Mouse (Mus musculus) right cerebral cortex, postnatal 4 days (tissue): ENCODE data around the gene Gnat2.

Source experiments
- DNase-seq: peaks from one replicate; pipeline ENCODE4 v3.0.0-alpha.2; 2022

Gnat2 gene

DNA sequence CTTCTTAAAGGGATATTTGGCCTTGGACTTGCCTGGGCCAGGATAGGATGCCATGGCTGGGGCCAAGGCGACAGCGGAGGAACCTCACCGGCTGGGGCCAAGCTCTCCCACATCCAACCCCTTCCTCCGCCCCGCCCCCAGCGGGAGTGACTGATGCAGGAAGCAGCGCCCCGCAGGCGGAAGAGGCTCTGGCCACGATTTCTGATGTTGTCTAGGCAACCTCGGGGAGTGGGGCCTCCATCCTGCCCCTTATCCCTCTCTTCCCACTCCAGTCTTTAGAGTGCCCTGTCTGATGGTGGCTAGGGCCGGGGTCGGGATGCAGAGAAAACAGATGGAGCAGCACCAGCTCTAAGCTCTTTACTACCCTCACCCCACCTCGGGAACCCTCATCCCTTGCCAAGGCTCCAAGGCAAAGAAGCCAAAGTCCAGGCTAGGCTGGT, 7.3 kb upstream of the Gnat2 start:
- DNase-seq: peak; percentile 93

DNA sequence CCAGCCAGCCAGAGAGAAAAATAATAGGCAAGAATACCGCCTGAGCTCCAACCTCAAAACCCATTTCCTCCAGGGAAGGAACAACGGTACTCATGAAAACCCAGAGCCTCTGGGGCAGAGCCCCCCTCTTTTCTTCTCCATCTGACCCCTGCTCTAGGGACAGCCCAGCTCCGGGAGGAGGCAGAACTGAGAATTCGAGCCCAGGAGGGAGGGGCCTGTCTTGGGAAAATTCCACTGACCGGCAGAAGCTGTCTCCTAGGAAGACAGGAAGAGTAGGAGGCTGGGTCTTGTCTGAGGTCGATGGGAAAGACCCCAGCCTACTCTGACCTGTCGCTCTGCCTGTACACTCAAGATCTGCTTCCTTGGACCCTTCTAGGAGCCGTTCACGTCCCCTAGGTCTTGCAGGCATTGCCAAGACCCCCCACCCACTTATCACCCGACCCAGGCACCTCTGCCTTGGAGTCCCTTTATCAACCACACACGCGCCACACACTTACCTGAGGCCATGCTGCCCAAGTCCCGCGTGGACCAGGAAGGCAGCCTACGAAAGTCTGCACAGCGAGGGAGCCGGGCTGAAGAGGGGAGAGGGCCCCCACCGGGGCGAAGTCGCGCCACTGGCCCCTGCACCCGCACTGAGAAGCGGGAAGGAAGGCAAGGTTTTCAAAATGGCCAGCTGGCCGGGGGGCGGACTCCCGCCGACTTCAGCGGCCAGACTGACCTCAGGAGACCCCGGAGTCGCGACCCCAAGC, 6.7 kb upstream of the Gnat2 start:
- DNase-seq: peak; percentile 33

DNA sequence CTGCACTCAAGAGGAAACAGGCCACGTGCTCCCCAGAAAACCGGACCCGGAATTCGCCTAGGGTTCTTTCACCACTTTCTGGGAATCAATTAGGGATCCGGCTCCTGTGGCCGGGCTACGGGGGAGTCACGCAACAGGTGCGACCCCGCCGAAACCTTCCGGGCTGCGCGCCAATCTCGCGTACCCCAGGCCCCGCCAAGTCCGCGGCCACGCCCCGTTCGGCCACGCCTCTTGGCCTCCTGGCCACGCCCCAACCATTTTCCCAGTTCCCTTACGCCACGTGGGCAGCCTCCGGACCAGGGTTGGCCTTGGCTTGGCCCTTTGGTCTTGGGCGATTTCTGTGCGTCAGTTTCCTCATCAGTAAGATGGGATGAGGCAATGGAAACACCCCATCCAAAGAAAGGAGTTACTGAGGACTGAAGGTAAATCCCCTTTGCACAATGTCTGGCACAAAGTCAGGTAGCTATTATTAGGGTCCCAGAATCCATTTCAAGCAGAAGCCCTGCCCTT, 6.1 kb upstream of the Gnat2 start, which contains the start of gene Ampd2:
Gene Ampd2 (minus strand): TSS at position 182 of the 510 bp plus-strand sequence.
- DNase-seq: peak; percentile 63

DNA sequence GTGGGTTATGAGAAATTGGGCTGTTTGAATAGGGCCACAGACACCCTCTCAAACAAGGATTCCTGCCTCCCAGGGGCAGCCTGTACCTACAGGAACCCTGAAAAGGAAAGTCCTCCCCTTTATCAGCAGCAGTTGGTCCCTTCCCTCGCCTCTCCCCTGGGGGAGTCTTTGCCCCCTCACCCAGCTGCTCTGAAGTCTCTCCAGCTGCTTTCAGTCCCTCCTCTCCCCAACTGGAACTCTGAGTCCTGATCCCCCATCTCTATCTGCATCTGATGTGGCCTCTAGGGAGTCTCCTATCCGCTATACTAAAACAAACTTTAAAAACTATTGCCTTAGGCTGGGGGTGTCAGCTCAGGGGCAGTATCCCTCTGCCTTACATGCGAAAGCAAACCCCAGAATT, 5.3 kb upstream of the Gnat2 start:
- no peak for DNase-seq

DNA sequence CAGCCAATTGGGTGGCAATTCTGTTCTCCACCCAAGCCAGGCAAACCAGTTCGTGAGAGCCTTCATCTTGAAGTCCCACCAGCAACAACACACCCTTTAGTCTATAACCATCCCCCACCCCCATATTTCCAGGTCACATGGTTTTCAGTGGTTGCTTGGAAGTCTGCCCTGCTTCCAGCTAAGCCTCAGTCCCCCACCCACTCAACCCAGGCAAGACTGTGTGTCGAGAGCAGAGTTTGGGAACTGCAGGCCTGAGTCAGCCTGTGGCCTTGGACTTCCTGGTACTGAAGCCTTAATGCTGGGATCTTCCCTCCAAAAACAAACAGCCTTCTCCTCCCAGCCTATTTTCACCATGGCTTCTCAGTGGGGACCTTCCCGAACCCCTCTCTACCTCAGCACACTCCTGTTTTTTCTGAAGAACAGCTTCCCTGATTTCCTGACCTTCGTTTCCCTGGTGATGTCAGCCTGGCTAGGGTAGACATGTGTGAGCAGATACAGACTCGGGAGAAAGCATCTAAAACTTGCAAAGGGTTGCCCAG, 3.7 kb upstream of the Gnat2 start:
- no peak for DNase-seq

DNA sequence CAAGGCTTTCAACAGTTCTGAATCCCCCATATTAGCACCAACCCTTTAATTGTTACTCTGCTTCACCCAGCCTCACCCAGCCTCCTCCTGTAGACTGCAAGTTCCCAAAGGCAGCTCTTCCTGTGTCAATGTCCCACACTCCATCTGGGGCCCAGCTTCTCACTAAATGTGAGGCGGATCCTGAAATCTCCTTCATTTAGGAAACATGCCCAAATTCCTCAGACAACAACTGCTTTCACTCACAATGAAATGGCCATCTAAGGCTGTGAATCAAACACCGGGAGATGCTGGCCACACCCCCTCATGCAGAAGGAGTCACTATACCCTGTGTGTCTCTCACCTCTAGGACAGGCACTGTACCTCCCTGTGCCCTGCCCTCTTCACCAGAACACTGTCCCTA, 2.7 kb upstream of the Gnat2 start:
- no peak for DNase-seq

DNA sequence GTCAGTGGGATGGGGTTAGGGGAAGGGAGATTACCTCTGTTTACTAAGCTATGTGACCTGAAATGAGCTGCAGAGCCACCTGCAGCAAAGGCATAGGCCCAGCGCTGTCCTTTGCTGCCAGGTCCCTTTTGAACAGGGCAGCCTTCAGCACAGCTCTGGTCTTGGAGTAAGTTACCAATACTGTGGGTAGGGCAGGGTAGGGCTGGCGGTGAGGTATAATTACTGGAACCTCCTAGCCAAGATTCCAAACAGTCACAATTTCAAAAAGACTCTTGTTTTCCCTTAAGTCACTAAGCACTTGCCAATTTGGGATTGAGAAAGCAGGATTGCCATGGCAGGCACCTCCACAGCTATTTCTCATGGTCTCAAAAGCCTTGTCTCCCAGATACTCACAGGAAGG, 2.0 kb upstream of the Gnat2 start:
- no peak for DNase-seq

DNA sequence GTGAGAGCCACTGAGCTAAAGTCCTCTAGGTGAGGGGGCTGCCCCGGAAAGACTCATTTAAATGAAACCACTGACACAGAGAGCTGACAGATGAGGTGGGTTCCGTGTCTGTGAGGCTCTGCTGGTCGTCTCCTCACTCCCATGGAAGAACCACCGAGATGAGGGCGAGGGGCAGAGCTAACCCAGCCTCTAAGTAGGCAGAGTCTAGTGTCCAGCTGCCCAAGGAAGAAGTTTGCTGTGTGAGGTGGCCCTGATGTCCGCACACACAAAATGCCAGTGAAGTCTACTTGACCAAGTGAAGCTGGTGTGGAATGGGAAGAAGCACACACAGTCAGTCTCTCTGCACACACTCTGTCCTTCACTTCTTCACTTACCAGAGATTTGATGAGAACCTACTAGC, 559 bp upstream of the Gnat2 start:
- no peak for DNase-seq

DNA sequence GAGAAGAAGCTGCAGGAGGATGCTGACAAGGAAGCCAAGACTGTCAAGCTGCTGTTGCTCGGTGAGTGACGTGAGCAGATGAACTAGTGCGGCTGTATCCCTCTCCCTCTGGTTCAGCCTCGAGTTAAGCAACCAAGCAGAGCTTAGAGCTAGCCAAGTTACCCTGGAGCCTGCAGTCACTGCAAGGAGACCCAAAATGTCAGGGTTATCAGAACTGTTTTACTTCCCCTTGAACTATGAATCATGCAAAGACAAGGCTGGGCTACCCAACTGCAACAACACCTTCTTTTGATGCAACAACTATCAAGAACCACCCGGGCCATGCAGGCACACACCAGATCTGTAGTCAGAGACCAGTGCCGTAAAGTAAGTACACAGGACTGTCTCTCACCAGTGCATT, 717 bp downstream of the Gnat2 start:
- no peak for DNase-seq

DNA sequence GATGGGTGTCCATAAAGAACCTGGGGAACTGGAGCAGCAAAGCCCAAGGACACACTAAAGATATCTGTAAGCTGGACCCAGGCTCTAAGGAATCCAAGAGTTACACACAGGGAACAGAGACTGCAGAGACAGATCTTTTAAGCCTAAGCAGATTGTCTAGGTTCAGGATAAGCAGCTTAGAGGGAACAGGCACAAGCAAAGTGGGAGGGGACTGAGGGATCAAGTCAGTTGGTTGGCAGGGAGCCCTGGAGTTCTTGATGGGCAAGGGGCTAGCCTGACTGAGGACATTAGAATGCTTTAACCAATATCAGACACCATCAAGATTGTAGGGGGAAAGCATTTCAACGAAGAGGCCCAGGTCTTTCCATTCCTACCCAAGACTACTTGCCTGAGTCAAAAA, 1.6 kb downstream of the Gnat2 start:
- DNase-seq: no peak

DNA sequence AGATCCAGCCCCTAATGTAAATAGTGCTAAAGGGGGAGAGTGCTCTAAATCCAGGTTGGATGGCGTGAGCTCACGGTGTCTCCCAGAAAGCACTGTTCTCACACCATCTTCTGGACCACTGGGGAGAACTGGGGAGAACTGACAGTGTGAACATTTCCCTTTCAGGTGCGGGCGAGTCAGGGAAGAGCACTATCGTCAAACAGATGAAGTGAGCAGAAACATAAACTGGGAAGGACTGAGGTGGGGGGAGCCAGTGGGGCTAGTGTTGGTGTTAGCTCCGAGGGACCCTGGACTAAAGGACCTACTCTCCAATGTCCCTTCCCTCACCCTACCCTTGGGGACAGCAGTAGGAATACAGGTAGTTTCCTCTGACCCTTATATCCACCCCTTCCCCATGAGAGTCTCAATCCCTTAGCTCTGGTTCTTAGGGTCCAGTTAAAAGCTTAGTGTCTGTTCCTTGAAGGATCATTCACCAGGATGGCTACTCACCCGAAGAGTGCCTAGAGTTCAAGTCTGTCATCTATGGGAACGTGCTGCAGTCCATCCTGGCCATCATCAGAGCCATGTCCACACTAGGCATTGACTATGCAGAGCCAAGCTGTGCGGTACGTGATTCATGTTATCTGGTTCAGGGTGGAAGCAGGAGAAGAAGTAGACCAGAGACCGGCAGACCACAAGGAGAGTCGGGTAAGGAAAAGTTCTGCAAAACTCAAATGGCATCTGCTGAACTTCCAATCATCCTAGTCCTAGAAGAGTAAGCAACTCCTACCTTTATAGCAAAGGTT, 2.6 kb downstream of the Gnat2 start:
- DNase-seq: no peak

DNA sequence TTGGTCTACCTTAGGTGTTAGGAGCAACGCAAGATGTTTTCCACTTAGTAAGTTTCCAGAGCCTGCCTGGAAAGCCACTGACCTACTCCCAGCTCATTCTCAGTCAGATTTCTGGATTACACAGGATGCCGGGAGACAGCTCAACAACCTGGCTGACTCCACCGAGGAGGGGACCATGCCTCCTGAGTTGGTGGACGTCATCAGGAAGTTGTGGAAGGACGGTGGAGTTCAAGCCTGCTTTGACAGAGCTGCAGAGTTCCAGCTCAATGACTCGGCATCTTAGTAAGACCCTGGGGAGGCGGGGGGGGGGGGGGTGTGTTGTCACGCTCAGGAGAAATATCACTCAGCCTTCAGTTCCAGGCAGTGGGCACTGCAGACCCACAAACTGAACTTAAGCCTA, 3.6 kb downstream of the Gnat2 start:
- no peak for DNase-seq

DNA sequence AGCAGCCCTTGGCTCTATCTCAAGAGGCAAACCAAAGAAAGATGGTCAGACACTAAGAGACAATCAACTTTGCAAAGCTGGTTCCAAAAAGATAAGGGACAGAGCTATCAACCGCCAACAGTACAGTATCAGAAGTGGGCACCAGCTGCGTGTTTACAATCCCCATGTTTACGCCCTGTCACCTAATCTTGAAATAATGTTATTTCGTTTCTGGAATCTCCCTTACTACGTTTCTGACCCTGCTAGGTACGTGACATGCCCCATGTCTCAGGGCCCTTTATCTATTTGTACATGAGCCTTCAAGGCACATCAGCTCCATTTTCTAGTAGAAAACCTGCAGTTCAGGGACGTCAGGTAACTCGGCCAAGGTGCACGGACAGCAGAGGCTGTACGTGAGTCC, 4.1 kb downstream of the Gnat2 start:
- DNase-seq: no peak

DNA sequence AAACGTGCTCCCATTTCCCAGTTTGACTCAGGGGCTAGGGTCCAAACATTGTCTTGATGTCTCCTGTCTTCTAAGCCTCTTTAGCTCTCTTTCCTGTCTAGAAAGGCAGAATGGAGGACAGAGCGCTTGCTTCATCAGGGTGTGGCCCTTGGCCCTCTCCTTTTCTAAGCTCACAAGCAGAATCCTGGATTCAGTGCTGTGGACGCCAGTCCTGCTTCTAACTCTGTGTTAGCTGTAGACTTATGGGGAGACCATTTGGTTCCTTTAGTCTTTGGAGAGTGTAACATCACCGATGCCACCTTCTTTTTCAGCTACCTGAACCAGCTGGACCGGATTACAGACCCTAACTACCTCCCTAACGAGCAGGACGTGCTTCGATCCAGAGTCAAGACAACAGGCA, 5.1 kb downstream of the Gnat2 start:
- DNase-seq: no peak

DNA sequence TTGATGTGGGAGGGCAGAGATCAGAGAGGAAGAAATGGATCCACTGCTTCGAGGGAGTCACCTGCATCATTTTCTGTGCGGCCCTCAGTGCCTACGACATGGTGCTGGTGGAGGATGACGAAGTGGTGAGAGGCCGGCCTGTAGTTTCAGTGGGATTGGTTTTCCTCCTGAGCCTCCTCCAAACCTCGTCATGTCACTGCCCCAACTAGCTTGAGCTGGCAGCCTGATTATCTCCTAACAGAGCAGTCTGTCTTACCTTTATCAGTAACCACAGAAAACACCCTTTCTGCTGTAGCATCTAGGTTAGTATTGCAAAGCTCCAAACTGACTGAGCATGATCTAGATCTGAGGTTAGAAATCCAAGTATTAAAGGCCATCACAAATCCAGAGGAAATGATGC, 5.7 kb downstream of the Gnat2 start:
- no peak for DNase-seq

DNA sequence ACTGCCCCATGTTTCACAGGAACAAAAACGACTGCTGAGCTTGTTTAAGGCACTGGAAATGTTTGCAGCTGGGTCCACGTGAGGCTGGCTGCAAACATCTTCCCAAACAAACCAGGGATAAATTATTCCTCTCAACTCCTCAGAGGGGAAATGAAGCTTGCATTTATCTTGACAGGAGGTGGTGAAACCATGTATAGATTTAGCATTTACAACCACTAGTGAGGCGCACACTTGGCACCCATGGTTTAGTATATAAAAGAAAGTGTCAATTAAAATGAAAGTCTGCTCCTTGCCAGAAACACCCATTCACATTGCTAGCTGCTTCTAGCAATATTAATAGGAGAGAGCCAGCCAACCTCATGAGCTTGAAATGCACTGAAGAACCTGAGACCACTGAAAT, 9.0 kb downstream of the Gnat2 start:
- DNase-seq: no peak

DNA sequence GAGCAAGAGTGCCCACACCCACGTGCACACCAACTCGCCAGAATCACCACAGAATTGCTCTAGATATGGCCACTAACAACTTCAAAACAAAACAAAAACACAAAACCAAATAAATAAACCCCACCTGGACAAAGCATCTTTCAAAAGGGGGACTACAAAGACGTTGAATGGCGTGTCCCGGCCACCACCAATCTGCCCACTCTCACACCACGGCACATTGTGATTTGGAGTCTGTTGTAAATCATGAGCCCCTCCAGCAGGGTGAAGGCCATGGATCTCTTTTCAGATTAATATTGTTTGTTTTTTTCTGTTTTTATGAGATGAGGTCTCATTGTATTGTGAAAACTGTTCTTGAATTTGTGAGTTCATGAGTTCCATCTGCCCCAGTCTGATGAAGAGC, 9.5 kb downstream of the Gnat2 start:
- DNase-seq: no peak

DNA sequence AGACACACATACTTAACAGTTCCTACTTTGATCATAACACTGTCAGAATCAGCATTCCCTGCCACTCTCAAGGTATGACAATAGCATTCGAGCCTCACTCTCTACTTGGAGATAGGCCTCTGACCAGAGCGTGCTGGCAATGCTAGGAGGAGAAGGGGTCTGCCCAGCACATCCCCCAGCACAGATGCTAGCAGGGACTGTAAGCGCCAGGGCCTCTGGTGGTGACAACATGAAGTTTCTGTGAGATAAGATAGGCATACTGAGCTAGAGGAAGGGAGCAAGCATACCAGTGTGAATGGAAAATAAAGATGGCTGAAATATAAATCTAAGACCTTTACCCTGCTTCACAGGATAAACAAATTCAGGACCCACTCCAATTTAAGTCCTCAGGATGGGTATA, 12.7 kb downstream of the Gnat2 start:
- DNase-seq: no peak

DNA sequence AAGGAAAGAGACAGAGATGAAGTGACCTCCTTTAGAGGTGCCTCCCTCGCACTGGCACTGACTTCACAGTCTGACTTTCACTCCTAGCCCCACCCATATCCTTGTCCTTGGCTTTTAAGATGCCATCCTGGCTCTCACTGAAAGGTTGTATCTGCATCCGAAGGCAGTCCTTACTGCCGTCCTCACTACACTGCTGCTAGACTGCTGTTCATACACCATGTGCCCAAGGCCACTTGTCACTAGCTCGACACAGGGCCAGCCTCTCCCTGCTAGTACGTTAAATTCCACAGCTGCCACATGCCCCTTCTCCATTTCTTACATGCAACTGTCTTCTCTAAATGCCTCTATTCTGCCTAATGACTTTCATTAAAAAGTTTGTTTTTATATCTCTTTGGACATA, 18.7 kb downstream of the Gnat2 start:
- no peak for DNase-seq

DNA sequence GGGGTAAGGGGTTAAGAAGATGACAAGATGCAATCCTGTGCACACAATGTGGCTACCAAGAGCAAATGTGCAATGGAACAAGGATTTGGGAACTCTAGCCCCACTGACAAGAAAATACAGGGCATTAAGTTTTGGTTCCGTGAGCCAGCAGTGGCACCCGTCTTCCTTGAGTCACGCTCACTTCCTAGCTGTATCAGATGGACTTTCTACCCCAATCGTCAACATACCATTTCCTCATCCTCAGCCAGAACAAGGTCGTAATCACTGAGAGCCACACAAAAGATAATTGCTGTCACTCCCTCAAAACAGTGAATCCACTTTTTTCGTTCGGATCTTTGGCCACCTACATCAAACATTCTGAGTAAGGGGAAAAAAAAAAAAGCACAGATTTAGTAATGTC, 19.7 kb downstream of the Gnat2 start:
- no peak for DNase-seq

DNA sequence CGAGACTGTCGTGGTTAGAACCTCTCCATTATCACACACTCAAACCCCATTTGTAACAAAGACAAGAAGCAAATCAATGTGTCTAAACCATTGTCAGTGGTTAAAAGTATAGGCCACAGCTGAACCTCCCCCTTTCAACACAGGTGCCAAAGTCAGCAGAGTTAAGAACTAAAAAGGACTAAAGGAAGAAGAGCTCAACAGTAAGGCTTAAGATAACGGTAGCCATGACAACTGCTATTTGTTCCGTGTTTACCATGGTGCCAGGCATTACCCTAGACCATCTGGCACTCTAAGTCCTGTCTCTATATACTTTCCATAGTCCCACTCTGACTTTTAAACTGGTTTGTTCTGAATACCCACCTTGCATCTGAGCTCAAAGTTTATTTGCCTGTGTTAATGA, 20.1 kb downstream of the Gnat2 start:
- no peak for DNase-seq

DNA sequence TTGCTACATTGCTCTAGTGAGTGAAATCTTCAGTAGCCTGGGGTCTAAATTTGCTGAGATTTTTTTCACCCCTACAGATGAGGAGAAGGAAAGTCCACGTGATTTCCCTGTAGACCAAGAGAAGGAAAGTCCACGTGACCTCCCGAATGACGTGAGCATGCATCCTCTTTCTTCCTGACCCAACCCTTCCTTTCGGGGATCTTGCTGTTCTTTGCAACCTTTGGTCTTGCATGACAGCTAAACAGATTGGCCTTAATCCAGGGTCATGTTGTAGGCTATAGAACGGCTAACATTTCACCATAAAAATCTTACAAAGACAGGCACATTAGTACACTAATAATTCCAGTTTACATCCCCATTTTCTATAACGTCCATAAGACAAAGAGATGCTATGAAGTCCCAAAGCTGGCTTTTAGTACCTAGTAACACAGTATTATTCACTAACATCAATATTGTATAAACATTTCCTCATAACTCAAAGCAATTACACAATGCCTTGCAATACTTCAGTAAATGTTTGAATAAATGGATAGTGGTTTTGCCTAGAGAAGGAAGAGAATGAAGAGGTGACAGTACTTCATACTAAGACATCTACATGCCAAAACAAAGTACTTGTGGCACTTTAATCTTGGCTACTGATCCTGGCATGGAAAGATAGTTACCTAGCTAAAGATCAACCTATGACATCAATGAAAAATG, 21.2 kb downstream of the Gnat2 start:
- DNase-seq: no peak

DNA sequence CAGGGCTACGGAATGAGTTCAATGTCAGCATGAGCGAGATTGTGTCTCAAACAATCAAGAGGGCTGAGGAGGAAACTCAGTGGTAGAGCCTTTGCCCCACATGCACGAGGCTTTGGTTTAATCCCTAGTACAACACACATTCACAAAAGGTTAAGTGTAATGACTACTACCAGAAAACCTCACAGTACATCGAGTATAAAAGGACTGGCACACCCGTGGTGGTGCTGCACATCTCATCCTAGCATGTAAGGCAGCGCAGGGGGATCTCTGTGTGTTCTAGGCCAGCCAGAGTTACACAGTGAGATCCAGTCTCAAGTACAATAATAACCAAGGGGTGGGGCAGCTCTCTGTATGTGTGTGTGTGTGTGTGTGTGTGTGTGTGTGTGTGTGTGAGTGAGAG, 24.9 kb downstream of the Gnat2 start:
- DNase-seq: no peak
